Mouse (Mus musculus) liver, adult 10 weeks (tissue): Measurements from ENCODE around the gene Vmac. TPM values are rescaled to one million over a fixed set of nuclear protein-coding genes. Genes with fewer than 3 reads are reported as not detected.

ENCODE experiments used
- polyA plus RNA-seq: library from polyadenylated mRNA; stranded (reverse); fragments of 350-450 nt; fragmentation: Illumina TruSeq; extraction: RNeasy Lipid Tissue Mini Kit (QIAGEN cat#74804); gene quantifications from one replicate; pipeline ENCODE4 v1.2.3, GENCODE M21; 2014; ENCODE audit warnings: low read depth, low replicate concordance

Vmac gene
- 6.5 TPM for polyA plus RNA-seq

DNA sequence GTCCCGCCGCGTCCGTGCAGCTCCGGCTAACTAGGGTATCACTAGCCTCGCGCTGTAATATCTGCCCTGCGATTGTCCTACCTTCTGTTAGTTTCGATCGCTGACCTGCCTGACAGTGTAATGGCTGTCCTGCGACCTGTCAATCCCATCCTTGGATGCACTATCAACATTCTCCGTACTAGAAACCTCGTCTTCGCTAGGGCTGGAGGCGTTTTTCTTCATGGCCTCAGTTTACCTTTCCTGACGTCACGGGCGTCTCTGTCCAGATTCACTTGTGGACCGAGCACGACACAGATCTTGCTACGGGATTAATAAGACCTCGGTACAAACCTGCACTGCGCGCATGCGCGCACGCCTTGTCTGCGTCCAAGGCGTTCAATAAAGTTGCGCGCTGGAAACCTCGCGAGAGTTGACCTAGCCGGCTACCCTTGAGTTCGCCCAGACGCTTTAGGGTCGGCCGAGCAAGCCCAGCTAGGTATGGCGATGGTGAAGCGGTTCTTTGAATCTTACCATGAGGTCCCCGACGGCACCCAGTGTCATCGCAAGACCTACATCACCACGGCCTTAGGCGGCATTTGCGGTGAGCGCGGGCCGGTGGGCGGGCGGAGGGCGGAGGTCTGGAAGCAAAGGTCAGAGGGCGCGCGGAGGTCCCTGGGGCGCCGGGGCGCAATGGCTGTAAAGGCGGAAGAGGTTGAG is at the start of gene Vmac, which contains the start of gene Ndufa11:
Gene Vmac (minus strand): TSS at position 660 of the 696 bp plus-strand sequence.
Gene Ndufa11 (plus strand): TSS at position 405 of the 696 bp plus-strand sequence.

DNA sequence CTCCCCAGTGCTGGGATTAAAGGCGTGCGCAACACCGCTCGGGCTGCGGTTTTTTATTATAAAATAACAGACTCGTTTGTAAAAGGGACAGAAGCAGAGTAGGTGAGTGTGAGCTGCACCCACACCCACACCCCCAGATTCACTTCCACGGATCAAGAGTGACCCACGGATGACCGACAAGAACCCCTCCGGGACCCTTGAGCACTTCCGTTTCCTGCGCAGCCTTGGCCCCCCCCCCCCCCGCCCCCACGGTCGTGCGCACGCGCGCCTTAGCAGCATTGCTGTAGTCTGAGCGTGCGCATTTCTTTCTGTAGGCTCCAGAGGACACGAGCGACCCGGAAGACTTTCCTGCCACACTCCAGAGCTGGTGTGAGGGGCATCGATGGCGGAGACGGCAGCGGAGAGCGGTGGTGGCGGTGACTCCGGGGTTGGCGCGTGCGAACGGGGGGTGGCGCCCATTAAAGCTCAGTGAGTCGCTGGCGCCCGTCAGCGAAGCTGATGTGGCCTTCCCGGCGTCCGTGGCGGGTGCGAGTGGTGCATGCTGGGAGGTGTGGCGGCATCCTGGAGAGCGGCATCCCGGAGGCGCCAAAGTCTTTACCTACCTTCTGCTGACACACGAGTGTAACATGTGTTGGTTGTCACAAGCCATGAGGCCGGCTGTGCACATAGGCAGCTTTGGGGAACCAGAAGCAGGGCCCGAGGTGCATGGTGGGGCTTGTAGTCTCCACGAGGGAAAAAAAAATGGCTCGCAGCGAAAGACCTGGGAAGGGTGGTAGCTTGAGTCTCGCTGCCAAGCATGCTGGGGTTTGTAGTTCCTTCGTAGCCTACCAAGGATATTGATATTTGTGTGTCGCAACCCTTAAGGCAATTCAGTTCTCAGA is 46.9 kb upstream of the Vmac start, which contains the start of gene Dus3l:
Gene Dus3l (plus strand): TSS at position 284 of the 881 bp plus-strand sequence.

DNA sequence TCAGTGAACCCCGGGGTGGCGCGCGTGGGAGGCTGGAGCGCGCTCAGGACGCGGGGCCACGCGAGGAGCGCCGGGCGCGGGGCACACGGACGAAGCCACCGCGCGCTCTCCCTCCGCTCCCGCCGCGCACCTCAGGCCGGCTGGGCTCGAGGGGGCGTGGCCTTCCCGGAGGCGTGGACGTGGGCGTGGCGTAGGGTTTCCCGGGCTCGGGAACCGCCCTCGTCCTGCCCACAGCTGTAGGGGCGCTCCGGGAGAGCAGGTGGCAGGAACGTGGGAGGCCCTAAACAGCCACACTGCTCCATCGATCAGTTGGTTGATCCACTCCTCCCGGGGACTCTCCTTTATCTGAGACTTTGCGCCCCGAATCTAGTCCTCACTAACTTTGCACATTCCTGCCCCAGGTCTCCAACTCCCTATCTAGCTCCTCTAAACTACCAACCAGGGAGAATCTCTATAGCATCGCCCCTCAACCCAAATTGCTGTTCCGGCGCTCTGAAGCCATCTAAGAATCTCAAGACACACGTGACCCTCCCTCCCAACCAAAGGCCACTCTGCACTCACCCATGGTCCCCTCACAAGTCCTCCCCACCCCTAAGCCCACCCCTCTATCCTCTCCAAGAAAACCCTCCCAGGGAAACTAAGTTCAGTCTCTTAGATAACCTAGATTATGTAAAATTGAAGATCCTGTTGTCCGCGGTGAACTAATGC is 39.7 kb upstream of the Vmac start, which contains the start of gene Nrtn:
Gene Nrtn (minus strand): TSS at position 115 of the 708 bp plus-strand sequence.

DNA sequence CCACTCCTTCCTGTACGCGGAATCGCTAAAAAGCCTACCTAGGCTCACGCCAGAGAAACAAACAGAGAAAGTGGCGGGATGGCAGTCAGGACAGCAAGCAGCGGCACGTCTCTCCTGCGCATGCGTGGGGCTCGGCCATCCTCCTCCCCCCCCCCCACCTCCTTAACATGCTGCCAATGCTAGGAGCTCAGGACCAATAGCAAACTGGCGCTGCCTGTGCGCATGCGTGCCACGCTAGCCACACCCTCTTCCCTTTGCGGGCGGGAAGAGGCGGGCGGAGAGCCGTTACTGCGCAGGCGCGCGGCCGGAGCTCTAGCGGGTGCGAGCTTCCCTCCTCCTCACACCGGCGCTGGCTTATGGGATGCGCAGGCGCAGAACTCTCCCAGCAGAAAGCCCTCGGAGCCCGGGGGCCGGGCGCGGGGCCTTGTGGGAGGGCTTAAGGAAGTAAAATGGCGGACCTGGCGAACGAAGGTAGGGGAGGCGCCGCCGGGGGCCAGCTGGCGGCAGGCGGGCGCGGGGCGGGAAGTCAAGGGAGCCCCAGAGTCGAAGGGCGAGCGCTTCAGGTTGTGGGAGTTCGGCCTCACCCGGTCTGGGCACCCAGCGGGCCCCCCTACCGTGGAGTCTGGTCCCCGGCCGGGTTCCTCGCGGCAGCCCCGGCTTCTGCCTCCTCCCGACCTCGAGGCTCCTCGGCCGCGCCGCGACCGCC is 44.7 kb downstream of the Vmac start, which contains the start of gene Ranbp3:
Gene Ranbp3 (plus strand): TSS at position 354 of the 706 bp plus-strand sequence.

Other genes starting within 250 kb of the Vmac start
- 0.08 TPM for gene Ptprs, start 241.5 kb downstream of the Vmac start, polyA plus RNA-seq
- not detected for gene Znrf4, start 205.6 kb downstream of the Vmac start, polyA plus RNA-seq
- not detected for gene Gm20219, start 163.6 kb downstream of the Vmac start, polyA plus RNA-seq
- 22.4 TPM for gene Safb2, start 133.4 kb downstream of the Vmac start, polyA plus RNA-seq
- gene Safb, start 133.2 kb downstream of the Vmac start, polyA plus RNA-seq = 7.8 TPM
- 30.1 TPM for gene 2410015M20Rik, start 108.3 kb downstream of the Vmac start, polyA plus RNA-seq
- not detected for gene Rpl36, start 104.6 kb downstream of the Vmac start, polyA plus RNA-seq
- 10.4 TPM for gene Lonp1, start 91.1 kb downstream of the Vmac start, polyA plus RNA-seq
- gene Catsperd, start 89.9 kb downstream of the Vmac start, polyA plus RNA-seq = 0.53 TPM
- 1.4 TPM for gene Ranbp3, start 44.7 kb downstream of the Vmac start, polyA plus RNA-seq
- gene Ndufa11, start 255 bp downstream of the Vmac start, polyA plus RNA-seq = not detected
- gene Nrtn, start 39.5 kb upstream of the Vmac start, polyA plus RNA-seq = not detected
- 0.64 TPM for gene Dus3l, start 46.7 kb upstream of the Vmac start, polyA plus RNA-seq
- not detected for gene Prr22, start 52.2 kb upstream of the Vmac start, polyA plus RNA-seq
- gene Rfx2, start 113.0 kb upstream of the Vmac start, polyA plus RNA-seq = not detected
- gene Acsbg2, start 156.4 kb upstream of the Vmac start, polyA plus RNA-seq = not detected
- gene 1700061G19Rik, start 157.5 kb upstream of the Vmac start, polyA plus RNA-seq = not detected
- 0.77 TPM for gene Mllt1, start 217.4 kb upstream of the Vmac start, polyA plus RNA-seq